Mouse (Mus musculus): ENCODE measurements around the gene Gm13304. TPM values are rescaled to one million over a fixed set of nuclear protein-coding genes. Genes with fewer than 3 reads are reported as not detected.
"Not testable (repeated sequence)": the region's sequence is repeated elsewhere in the genome, so short reads cannot be mapped to it uniquely, and the experiment has no call there.

The Gm13304 gene
- total RNA-seq (2012; rRNA removed) (not detected in 2 replicates), total RNA-seq (2014; rRNA removed) (not detected in 2 replicates), polyA plus RNA-seq (2012; ENCODE audit: insufficient read length, low read depth) (not detected in 2 replicates)

DNA sequence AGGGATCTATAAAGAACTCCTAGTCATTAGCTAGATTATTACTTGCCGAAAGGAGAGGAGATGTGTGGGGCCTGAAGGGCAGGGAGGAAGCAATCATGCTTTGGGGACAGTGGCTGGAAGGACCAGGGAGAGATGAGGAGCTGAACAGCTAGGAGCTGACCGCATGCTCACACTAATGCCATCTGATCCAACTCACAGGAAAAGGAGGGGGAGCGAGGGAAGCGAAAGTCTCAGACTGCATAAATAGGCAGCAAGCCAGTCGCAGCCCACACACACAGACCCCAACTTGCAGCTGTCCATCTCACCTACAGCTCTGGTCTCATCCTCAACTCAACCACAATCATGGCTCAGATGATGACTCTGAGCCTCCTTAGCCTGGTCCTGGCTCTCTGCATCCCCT is at the start of gene Gm13304:
Gene Gm13304, plus strand, starts transcription at position 301 of the 400 bp plus-strand sequence.
- H3K27ac ChIP-seq (ENCODE audit: insufficient read depth, low read depth); H3K27me3 ChIP-seq (replicated peaks); H3K4me2 ChIP-seq (ENCODE audit: insufficient read depth, low read depth, poor library complexity, severe bottlenecking); H3K9me3 ChIP-seq (replicated peaks; ENCODE audit: low read length); dilution Hi-C loops (cut with MboI; ENCODE audit: extremely low pct_ligation_motif_present, extremely low pct_unique_long_range_greater_than_20kb, low sequenced_read_pairs); H3K79me2 ChIP-seq (replicated peaks; ENCODE audit: control insufficient read depth, extremely low read depth, insufficient read depth, poor library complexity, severe bottlenecking); H3K9ac ChIP-seq (ENCODE audit: insufficient read depth, low read depth); in situ Hi-C loops (cut with MboI; ENCODE audit: low pct_ligation_motif_present, low pct_unique_long_range_greater_than_20kb, low sequenced_read_pairs); H3K4me3 ChIP-seq (replicated peaks in 1 of 3; ENCODE audit: low read depth in 2 of 3, low read length in 2 of 3, poor library complexity in 1 of 3); H3K36me3 ChIP-seq (replicated peaks in 1 of 2; ENCODE audit: control insufficient read depth in 1 of 2, insufficient read depth in 1 of 2, low read length in 1 of 2); H3K4me1 ChIP-seq (ENCODE audit: control insufficient read depth in 1 of 2, insufficient read depth in 2 of 2); DNase-seq (ENCODE audit: extremely low read depth): not testable (repeated sequence)

DNA sequence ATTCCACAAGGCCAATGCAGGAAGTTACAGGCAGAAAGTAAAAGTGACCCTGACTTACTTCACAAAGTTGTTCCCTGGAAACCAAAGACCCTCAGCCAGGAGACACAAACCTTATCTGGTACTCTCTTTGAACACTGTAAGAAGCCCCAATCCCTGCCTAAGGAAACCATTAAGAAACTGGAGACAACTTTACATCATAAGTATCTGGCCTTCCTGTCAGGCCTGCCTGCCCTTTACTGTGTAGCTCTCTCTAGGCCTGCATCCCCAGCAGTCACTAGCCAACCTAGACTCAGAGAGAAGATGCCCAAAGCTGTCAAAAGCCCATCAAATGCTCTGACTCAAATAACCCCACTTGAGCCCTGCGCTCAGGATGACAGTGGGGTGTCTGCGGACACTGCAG is 23.7 kb upstream of the Gm13304 start, which contains the start of gene Gm3893:
Gene Gm3893, plus strand, starts transcription at position 301 of the 400 bp plus-strand sequence.
- H3K9me3 ChIP-seq (replicated peaks; ENCODE audit: low read length); DNase-seq (ENCODE audit: extremely low read depth); H3K27me3 ChIP-seq (replicated peaks); H3K4me2 ChIP-seq (ENCODE audit: insufficient read depth, low read depth, poor library complexity, severe bottlenecking); H3K79me2 ChIP-seq (replicated peaks; ENCODE audit: control insufficient read depth, extremely low read depth, insufficient read depth, poor library complexity, severe bottlenecking); H3K36me3 ChIP-seq (replicated peaks in 1 of 2; ENCODE audit: control insufficient read depth in 1 of 2, insufficient read depth in 1 of 2, low read length in 1 of 2); H3K27ac ChIP-seq (ENCODE audit: insufficient read depth, low read depth); H3K9ac ChIP-seq (ENCODE audit: insufficient read depth, low read depth); H3K4me3 ChIP-seq (replicated peaks in 1 of 3; ENCODE audit: low read depth in 2 of 3, low read length in 2 of 3, poor library complexity in 1 of 3); in situ Hi-C loops (cut with MboI; ENCODE audit: low pct_ligation_motif_present, low pct_unique_long_range_greater_than_20kb, low sequenced_read_pairs); dilution Hi-C loops (cut with MboI; ENCODE audit: extremely low pct_ligation_motif_present, extremely low pct_unique_long_range_greater_than_20kb, low sequenced_read_pairs); H3K4me1 ChIP-seq (ENCODE audit: control insufficient read depth in 1 of 2, insufficient read depth in 2 of 2): not testable (repeated sequence)

DNA sequence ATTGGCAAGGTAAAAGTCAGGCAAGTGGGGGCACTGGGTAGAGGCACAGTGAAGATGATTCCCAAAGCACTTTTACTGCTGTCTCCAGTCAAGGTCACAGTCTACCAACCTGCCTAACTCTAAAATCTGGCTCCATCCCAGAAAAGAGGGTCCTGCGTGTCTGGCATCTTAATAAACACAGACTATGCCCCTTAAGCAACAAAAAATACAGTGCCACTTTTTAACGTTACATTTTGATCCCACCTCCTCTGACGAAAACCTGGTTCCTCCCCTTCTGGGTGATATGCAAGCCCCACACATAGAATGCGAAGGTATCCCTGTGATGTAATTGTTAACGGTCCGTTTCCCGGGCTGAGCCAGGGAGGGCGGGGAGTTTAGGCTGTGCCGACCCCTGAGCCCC is 38.5 kb downstream of the Gm13304 start, which contains the start of gene Gm13306:
Gene Gm13306, plus strand, starts transcription at position 301 of the 400 bp plus-strand sequence.
- in situ Hi-C loops (cut with MboI; ENCODE audit: low pct_ligation_motif_present, low pct_unique_long_range_greater_than_20kb, low sequenced_read_pairs); dilution Hi-C loops (cut with MboI; ENCODE audit: extremely low pct_ligation_motif_present, extremely low pct_unique_long_range_greater_than_20kb, low sequenced_read_pairs): not testable (repeated sequence)

More for the DNA sequence above, 38.5 kb downstream of the Gm13304 start, which contains the start of gene Gm13306:
- H3K4me3 ChIP-seq (replicated peaks in 1 of 3; ENCODE audit: low read depth in 2 of 3, low read length in 2 of 3, poor library complexity in 1 of 3); H3K4me1 ChIP-seq (ENCODE audit: control insufficient read depth in 1 of 2, insufficient read depth in 2 of 2); H3K27ac ChIP-seq (ENCODE audit: insufficient read depth, low read depth); H3K4me2 ChIP-seq (ENCODE audit: insufficient read depth, low read depth, poor library complexity, severe bottlenecking); H3K79me2 ChIP-seq (replicated peaks; ENCODE audit: control insufficient read depth, extremely low read depth, insufficient read depth, poor library complexity, severe bottlenecking); H3K9ac ChIP-seq (ENCODE audit: insufficient read depth, low read depth); H3K27me3 ChIP-seq (replicated peaks); H3K36me3 ChIP-seq (replicated peaks in 1 of 2; ENCODE audit: control insufficient read depth in 1 of 2, insufficient read depth in 1 of 2, low read length in 1 of 2); DNase-seq (ENCODE audit: extremely low read depth); H3K9me3 ChIP-seq (replicated peaks; ENCODE audit: low read length): not testable (repeated sequence)

Other genes with a start within 250 kb of the Gm13304 start
- gene Gm21541, start 211.2 kb upstream of the Gm13304 start, total RNA-seq (2012; rRNA removed) = not detected in 2 replicates
- not detected in 2 replicates for gene Gm21541, start 211.2 kb upstream of the Gm13304 start, total RNA-seq (2014; rRNA removed)
- not detected in 2 replicates for gene Gm21541, start 211.2 kb upstream of the Gm13304 start, polyA plus RNA-seq (2012; ENCODE audit: insufficient read length, low read depth)
- not detected in 2 replicates for gene Gm20878, start 173.2 kb upstream of the Gm13304 start, total RNA-seq (2012; rRNA removed)
- not detected in 2 replicates for gene Gm20878, start 173.2 kb upstream of the Gm13304 start, total RNA-seq (2014; rRNA removed)
- gene Gm20878, start 173.2 kb upstream of the Gm13304 start, polyA plus RNA-seq (2012; ENCODE audit: insufficient read length, low read depth) = 1.3 TPM in 1 of 2 replicates, not detected in the other
- gene Fam205a4, start 148.8 kb upstream of the Gm13304 start, total RNA-seq (2012; rRNA removed) = not detected in 2 replicates
- not detected in 2 replicates for gene Fam205a4, start 148.8 kb upstream of the Gm13304 start, total RNA-seq (2014; rRNA removed)
- not detected in 2 replicates for gene Fam205a4, start 148.8 kb upstream of the Gm13304 start, polyA plus RNA-seq (2012; ENCODE audit: insufficient read length, low read depth)
- not detected in 2 replicates for gene Gm21093, start 80.1 kb upstream of the Gm13304 start, total RNA-seq (2012; rRNA removed)
- not detected in 2 replicates for gene Gm21093, start 80.1 kb upstream of the Gm13304 start, total RNA-seq (2014; rRNA removed)
- not detected in 2 replicates for gene Gm21093, start 80.1 kb upstream of the Gm13304 start, polyA plus RNA-seq (2012; ENCODE audit: insufficient read length, low read depth)
- gene Gm3893, start 23.6 kb upstream of the Gm13304 start, total RNA-seq (2012; rRNA removed) = not detected in 2 replicates
- gene Gm3893, start 23.6 kb upstream of the Gm13304 start, total RNA-seq (2014; rRNA removed) = not detected in 2 replicates
- not detected in 2 replicates for gene Gm3893, start 23.6 kb upstream of the Gm13304 start, polyA plus RNA-seq (2012; ENCODE audit: insufficient read length, low read depth)
- not detected in 2 replicates for gene Gm13306, start 38.6 kb downstream of the Gm13304 start, total RNA-seq (2012; rRNA removed)
- not detected in 2 replicates for gene Gm13306, start 38.6 kb downstream of the Gm13304 start, total RNA-seq (2014; rRNA removed)
- gene Gm13306, start 38.6 kb downstream of the Gm13304 start, polyA plus RNA-seq (2012; ENCODE audit: insufficient read length, low read depth) = not detected in 2 replicates
- not detected in 2 replicates for gene Gm13305, start 53.8 kb downstream of the Gm13304 start, total RNA-seq (2012; rRNA removed)
- gene Gm13305, start 53.8 kb downstream of the Gm13304 start, total RNA-seq (2014; rRNA removed) = not detected in 2 replicates
- gene Gm13305, start 53.8 kb downstream of the Gm13304 start, polyA plus RNA-seq (2012; ENCODE audit: insufficient read length, low read depth) = not detected in 2 replicates
- gene Gm10600, start 125.8 kb downstream of the Gm13304 start, total RNA-seq (2012; rRNA removed) = not detected in 2 replicates
- not detected in 2 replicates for gene Gm10600, start 125.8 kb downstream of the Gm13304 start, total RNA-seq (2014; rRNA removed)
- not detected in 2 replicates for gene Gm10600, start 125.8 kb downstream of the Gm13304 start, polyA plus RNA-seq (2012; ENCODE audit: insufficient read length, low read depth)
- not detected in 2 replicates for gene Ccl21b, start 140.9 kb downstream of the Gm13304 start, total RNA-seq (2012; rRNA removed)
- gene Ccl21b, start 140.9 kb downstream of the Gm13304 start, total RNA-seq (2014; rRNA removed) = not detected in 2 replicates
- not detected in 2 replicates for gene Ccl21b, start 140.9 kb downstream of the Gm13304 start, polyA plus RNA-seq (2012; ENCODE audit: insufficient read length, low read depth)
- not detected in 2 replicates for gene Gm21953, start 179.4 kb downstream of the Gm13304 start, total RNA-seq (2012; rRNA removed)
- gene Gm21953, start 179.4 kb downstream of the Gm13304 start, total RNA-seq (2014; rRNA removed) = not detected in 2 replicates
- gene Gm21953, start 179.4 kb downstream of the Gm13304 start, polyA plus RNA-seq (2012; ENCODE audit: insufficient read length, low read depth) = not detected in 2 replicates
- gene Fam205a3, start 203.5 kb downstream of the Gm13304 start, total RNA-seq (2012; rRNA removed) = not detected in 2 replicates
- gene Fam205a3, start 203.5 kb downstream of the Gm13304 start, total RNA-seq (2014; rRNA removed) = not detected in 2 replicates
- not detected in 2 replicates for gene Fam205a3, start 203.5 kb downstream of the Gm13304 start, polyA plus RNA-seq (2012; ENCODE audit: insufficient read length, low read depth)

Data from CH12.LX (cell line).